ENCODE assay signal across 17 mouse cellular contexts in genomic region chrX:100769281-100769680, GRCm38 (mm10). TPM values are rescaled to one million over a fixed set of nuclear protein-coding genes. Genes with fewer than 3 reads are reported as not detected.
DNase-seq lines count a peak whose midpoint lies in the region; ATAC-seq and TF ChIP-seq lines count a peak whose summit lies in the region.
"Had no signal": no experiment of that assay in that cellular context is flagged by ENCODE, and none has a peak within 500 bp of the region (broad histone marks: within the 10 kb centered on the region; RNA-seq: fewer than 3 reads in every experiment).

No protein-coding gene starts in this region.

- H3K27ac ChIP-seq in hindbrain, embryonic 16.5 days (ENCODE audit: low read depth, low read length), result peak overlapping the region; percentile 64
- no peak overlapping the region for H3K27ac ChIP-seq in thymus, adult 2 months (ENCODE audit: control insufficient read depth, insufficient read depth, low read length)
- H3K27ac ChIP-seq: heart, adult 2 months; liver, embryonic 13.5 days; macrophage had no signal

- ATAC-seq in hindbrain, embryonic 16.5 days, result peak; percentile 18; the same call in 1 of the 2 replicates

- H3K4me1 ChIP-seq in hindbrain, embryonic 16.5 days (ENCODE audit: control insufficient read depth, insufficient read depth, low read depth, low read length), result no peaks in the 10 kb centered on the region; the same call in 1 of the 2 replicates
- peaks cover 8% of the 10 kb centered on the region for H3K4me1 ChIP-seq in thymus, adult 2 months (replicated peaks; ENCODE audit: control insufficient read depth, insufficient read depth, low read length)
- H3K4me1 ChIP-seq: liver, embryonic 13.5 days had no signal

- H3K9me3 ChIP-seq in hindbrain, embryonic 16.5 days (ENCODE audit: control insufficient read depth, low read length), result no peaks in the 10 kb centered on the region
- H3K9me3 ChIP-seq: liver, embryonic 13.5 days had no signal

- peak overlapping the region; percentile 86 for H3K9ac ChIP-seq in hindbrain, embryonic 16.5 days (ENCODE audit: low read depth, low read length)
- H3K9ac ChIP-seq: liver, embryonic 13.5 days had no signal

- no peaks in the 10 kb centered on the region for H3K27me3 ChIP-seq in hindbrain, embryonic 16.5 days (replicated peaks; ENCODE audit: control insufficient read depth, insufficient read depth, low read length)
- H3K27me3 ChIP-seq in thymus, adult 2 months (ENCODE audit: control insufficient read depth, insufficient read depth, low read length), result peaks cover 8% of the 10 kb centered on the region; the same call in 1 of the 2 replicates

- H3K4me2 ChIP-seq in hindbrain, embryonic 16.5 days (ENCODE audit: low read length), result peak overlapping the region; percentile 68
- H3K4me2 ChIP-seq: liver, embryonic 13.5 days had no signal

- peak; percentile 28 for DNase-seq in heart, adult 11 months
- no peak for DNase-seq in heart, postnatal 25 days (ENCODE audit: low spot score)
- peak; percentile 24 for DNase-seq in right cerebral cortex, postnatal 4 days
- no peak for DNase-seq in right cerebral cortex, postnatal 14 days
- no peak for DNase-seq in thymus, adult 2 months
- no peak for DNase-seq in kidney, postnatal 10 days
- no peak for DNase-seq in lung, postnatal 4 days
- DNase-seq: heart, adult 2 months; heart, postnatal 36 days; kidney, adult 2 months; liver, embryonic 13.5 days; thymus, postnatal 36 days had no signal

- no peak for TF ChIP-seq CTCF in thymus, adult 2 months (IDR thresholded peaks at IDR 0.05; ENCODE audit: borderline replicate concordance, control insufficient read depth, extremely low read depth, insufficient read depth, low read length, poor library complexity)

- no peaks in the 10 kb centered on the region for H3K36me3 ChIP-seq in hindbrain, embryonic 16.5 days (ENCODE audit: control insufficient read depth, insufficient read depth, low read length)
- H3K36me3 ChIP-seq in thymus, adult 2 months (ENCODE audit: control insufficient read depth, insufficient read depth, low read length), result no peaks in the 10 kb centered on the region
- H3K36me3 ChIP-seq: liver, embryonic 13.5 days had no signal

- intact Hi-C loops in heart, postnatal 25 days (cut with DNase I), result no loop called here

- no peak for TF ChIP-seq POLR2A in thymus, adult 2 months (IDR thresholded peaks at IDR 0.05; ENCODE audit: control insufficient read depth, extremely low read depth, insufficient read depth, low read length, poor library complexity)

- H3K4me3 ChIP-seq in hindbrain, embryonic 16.5 days (ENCODE audit: low read length), result peak overlapping the region; percentile 66
- no peak overlapping the region for H3K4me3 ChIP-seq in thymus, adult 2 months (ENCODE audit: control insufficient read depth, insufficient read depth, low read length)
- H3K4me3 ChIP-seq: heart, adult 2 months; liver, embryonic 13.5 days; myocyte had no signal

- WGBS in hindbrain, embryonic 16.5 days, result 59% methylated on average over 5 of the region's 5 CpGs
- WGBS in thymus, adult 2 months, result 100% methylated on average over 5 of the region's 5 CpGs

RNA-seq across cellular contexts. Expression of gene Dlg3, which starts 1.8 kb away (rescaled TPM):
- total RNA-seq in heart, postnatal 25 days (2021), result 1 to 10 TPM; 3.2 to 3.4 TPM
- 10.1 and 12.0 TPM in 2 replicates for polyA plus RNA-seq in hindbrain, embryonic 16.5 days (2015; fragmentation: Nextera tagmentation; extraction: Ambion mirVana)
- 10.2 and 12.3 TPM in 2 replicates for polyA plus RNA-seq in thymus, adult 2 months (2012; rRNA removed)

RNA-seq across cellular contexts. Expression of gene Gdpd2, which starts 39.6 kb away (rescaled TPM):
- total RNA-seq in heart, postnatal 25 days (2021), result not detected
- 38.5 and 45.9 TPM in 2 replicates for polyA plus RNA-seq in hindbrain, embryonic 16.5 days (2015; fragmentation: Nextera tagmentation; extraction: Ambion mirVana)
- 1.4 and 2.4 TPM in 2 replicates for polyA plus RNA-seq in thymus, adult 2 months (2012; rRNA removed)
- total RNA-seq: common myeloid progenitor, adult 5-6 weeks; heart, adult 2 months; heart, postnatal 36 days; MEL had no signal
- polyA plus RNA-seq: macrophage, myocyte had no signal

Comparison
In these comparisons a context has a peak if more than half of its experiments do, and no peak if none do; other contexts are left out.
1. DNase-seq: peak in heart, adult 11 months (single experiment) and right cerebral cortex, postnatal 4 days (single experiment); none in heart, postnatal 25 days (single experiment), right cerebral cortex, postnatal 14 days (single experiment), thymus, adult 2 months (single experiment), kidney, postnatal 10 days (single experiment) and lung, postnatal 4 days (0 of 2).
2. RNA of gene Gdpd2, which starts 39.6 kb away (polyA plus RNA-seq): 38.5 to 45.9 TPM in hindbrain, embryonic 16.5 days; 1.4 to 2.4 TPM in thymus, adult 2 months; every median in the first group is over 10 times any median in the second.